ENCODE assay signal across 11 mouse cellular contexts in genomic region chr16:18031752-18032151, GRCm38 (mm10). TPM values are rescaled to one million over a fixed set of nuclear protein-coding genes. Genes with fewer than 3 reads are reported as not detected.
DNase-seq lines count a peak whose midpoint lies in the region; ATAC-seq and TF ChIP-seq lines count a peak whose summit lies in the region.
"Had no signal": no experiment of that assay in that cellular context is flagged by ENCODE, and none has a peak within 500 bp of the region (broad histone marks: within the 10 kb centered on the region; RNA-seq: fewer than 3 reads in every experiment).

No protein-coding gene starts in this region.

- no peaks in the 10 kb centered on the region for H3K27me3 ChIP-seq in forebrain, embryonic 10.5 days (ENCODE audit: poor library complexity, severe bottlenecking)
- H3K27me3 ChIP-seq: limb, embryonic 15.5 days had no signal

- no peak overlapping the region for H3K27ac ChIP-seq in left cerebral cortex, adult 2 months
- no peak overlapping the region for H3K27ac ChIP-seq in forebrain, embryonic 10.5 days
- H3K27ac ChIP-seq: forebrain, embryonic 13.5 days; limb, embryonic 15.5 days had no signal

- no peak for ATAC-seq in cerebellum, adult (ENCODE audit: insufficient number of reproducible peaks, low FRiP score, low TSS enrichment)
- ATAC-seq: forebrain, embryonic 13.5 days had no signal

- H3K36me3 ChIP-seq in forebrain, embryonic 10.5 days (replicated peaks): no peaks in the 10 kb centered on the region
- H3K36me3 ChIP-seq: G1E; limb, embryonic 15.5 days had no signal

- no peak overlapping the region for H3K4me3 ChIP-seq in left cerebral cortex, adult 2 months
- H3K4me3 ChIP-seq in forebrain, embryonic 10.5 days: no peak overlapping the region
- H3K4me3 ChIP-seq: forebrain, embryonic 13.5 days; limb, embryonic 15.5 days had no signal

- DNase-seq in cerebellum, postnatal 14 days: peak; percentile 57 to 60
- DNase-seq in left cerebral cortex, adult 2 months (ENCODE audit: extremely low spot score in 1 of 2, low spot score in 2 of 2): peak in 1 of 2 experiments; percentile 28
- no peak for DNase-seq in left cerebral cortex, postnatal 4 days
- DNase-seq in ZHBTc4 (ENCODE audit: low read depth, low spot score): peak; percentile 35
- DNase-seq in lung, postnatal 36 days: peak; percentile 43
- no peak for DNase-seq in cerebellum, postnatal 36 days
- DNase-seq in forebrain, embryonic 10.5 days (ENCODE audit: extremely low spot score, low spot score): no peak

- no peaks in the 10 kb centered on the region for H3K9me3 ChIP-seq in forebrain, embryonic 10.5 days
- H3K9me3 ChIP-seq: forebrain, embryonic 13.5 days; limb, embryonic 15.5 days had no signal

- peak; percentile 57 for TF ChIP-seq CTCF in left cerebral cortex, adult 2 months (IDR thresholded peaks at IDR 0.05)

- 53% methylated on average over 2 of the region's 2 CpGs for WGBS in forebrain, embryonic 10.5 days

- intact Hi-C loops in left cerebral cortex, adult 2 months (cut with DNase I): no loop called here
- intact Hi-C loops in left cerebral cortex, postnatal 4 days (cut with DNase I): no loop called here

- no peaks in the 10 kb centered on the region for H3K4me1 ChIP-seq in forebrain, embryonic 10.5 days
- H3K4me1 ChIP-seq: forebrain, embryonic 13.5 days had no signal

RNA-seq across cellular contexts. Expression of gene Dgcr6, which starts 20.9 kb away (rescaled TPM):
- total RNA-seq in left cerebral cortex, adult 2 months (2021): 10 to 100 TPM; 96.1 to 96.8 TPM
- 10 to 100 TPM; 80.9 to 85.8 TPM for total RNA-seq in left cerebral cortex, postnatal 4 days (2021)
- 159 and 175 TPM in 2 replicates for polyA plus RNA-seq in forebrain, embryonic 10.5 days (2016; fragmentation: Nextera tagmentation; extraction: Ambion mirVana)

RNA-seq across cellular contexts. Expression of gene Vpreb2, which starts 51.5 kb away (rescaled TPM):
- total RNA-seq in left cerebral cortex, adult 2 months (2021): not detected
- total RNA-seq in left cerebral cortex, postnatal 4 days (2021): not detected
- not detected in 2 replicates for polyA plus RNA-seq in forebrain, embryonic 10.5 days (2016; fragmentation: Nextera tagmentation; extraction: Ambion mirVana)
- total RNA-seq: G1E had no signal
- polyA plus RNA-seq: forebrain, embryonic 13.5 days; G1E; limb, embryonic 15.5 days had no signal

RNA-seq across cellular contexts. Expression of gene Prodh, which starts 58.3 kb away (rescaled TPM):
- total RNA-seq in left cerebral cortex, adult 2 months (2021): 10 to 100 TPM; 38.9 to 40.8 TPM
- total RNA-seq in left cerebral cortex, postnatal 4 days (2021): 1 to 10 TPM; 4.8 to 6.4 TPM
- 17.0 and 19.6 TPM in 2 replicates for polyA plus RNA-seq in forebrain, embryonic 10.5 days (2016; fragmentation: Nextera tagmentation; extraction: Ambion mirVana)

Comparison
In these comparisons a context has a peak if more than half of its experiments do, and no peak if none do; other contexts are left out.
1. DNase-seq: peak in cerebellum, postnatal 14 days (2 of 2), ZHBTc4 (single experiment) and lung, postnatal 36 days (single experiment); none in left cerebral cortex, postnatal 4 days (single experiment), cerebellum, postnatal 36 days (0 of 2) and forebrain, embryonic 10.5 days (single experiment).
2. RNA of gene Prodh, which starts 58.3 kb away (total RNA-seq): 38.9 to 40.8 TPM in left cerebral cortex, adult 2 months; 4.8 to 6.4 TPM in left cerebral cortex, postnatal 4 days; every median in the first group is over 4 times any median in the second.